Mouse (Mus musculus) embryonic facial prominence, embryonic 15.5 days (tissue): ENCODE results near the gene Mcoln3. TPM values are rescaled to one million over a fixed set of nuclear protein-coding genes. Genes with fewer than 3 reads are reported as not detected.

Experiments used
- ATAC-seq: fragments of 200-750 bp; cut with Nextera tagmentation; 2 replicates; pipeline ENCODE4 v1.8.0; 2017; ENCODE audit warnings: low read depth, moderate TSS enrichment; ENCODE audit not compliant: insufficient number of reproducible peaks, low FRiP score, low TSS enrichment
- H3K27ac ChIP-seq: fragments of 300-500 bp; sonication (generic); replicated peaks from 2 replicates; pipeline ENCODE4 v1.5.1; 2015; ENCODE audit warnings: mild to moderate bottlenecking, inconsistent platforms
- H3K27me3 ChIP-seq: fragments of 300-500 bp; sonication (generic); 2 replicates; pipeline ENCODE4 v1.6.1; 2015; ENCODE audit warnings: inconsistent platforms
- H3K36me3 ChIP-seq: fragments of 300-500 bp; sonication (generic); 2 replicates; pipeline ENCODE4 v1.6.1; 2015; ENCODE audit warnings: mild to moderate bottlenecking, inconsistent platforms
- H3K4me1 ChIP-seq: fragments of 300-500 bp; sonication (generic); 2 replicates; pipeline ENCODE4 v1.6.1; 2015; ENCODE audit warnings: inconsistent platforms
- H3K4me2 ChIP-seq: fragments of 300-500 bp; sonication (generic); replicated peaks from 2 replicates; pipeline ENCODE4 v1.6.1; 2015; ENCODE audit warnings: mild to moderate bottlenecking, inconsistent platforms
- H3K4me3 ChIP-seq: fragments of 300-500 bp; sonication (generic); replicated peaks from 2 replicates; pipeline ENCODE4 v1.5.1; 2015; ENCODE audit warnings: mild to moderate bottlenecking, inconsistent platforms
- H3K9ac ChIP-seq: fragments of 300-500 bp; sonication (generic); 2 replicates; pipeline ENCODE4 v1.6.1; 2015; ENCODE audit warnings: inconsistent platforms
- H3K9me3 ChIP-seq: fragments of 300-500 bp; sonication (generic); replicated peaks from 2 replicates; pipeline ENCODE4 v1.6.1; 2016; ENCODE audit warnings: inconsistent platforms
- WGBS: fragments of 180-500 bp; shearing (Covaris S2); methylation state at CpG from one replicate; pipeline ENCODE4 v1.1.7; 2015; 5-methylcytosine and 5-hydroxymethylcytosine counted together
- polyA plus RNA-seq: library from polyadenylated mRNA; unstranded; fragments of >200 nt; fragmentation: Nextera tagmentation; extraction: Ambion mirVana; gene quantifications from 2 replicates; pipeline ENCODE4 v1.2.1, GENCODE M21; 2015

Mcoln3 gene
- polyA plus RNA-seq, 1 experiment from 2014 or later = 7.8 TPM

- H3K36me3 ChIP-seq = no peaks in the 10 kb centered on the region
- WGBS = 79% methylated on average over 2 of the region's 2 CpGs
- ATAC-seq = no peak
- no peak overlapping the region for H3K4me3 ChIP-seq
- H3K9me3 ChIP-seq = no peaks in the 10 kb centered on the region
- no peaks in the 10 kb centered on the region for H3K27me3 ChIP-seq
- no peak overlapping the region for H3K9ac ChIP-seq
- no peak overlapping the region for H3K27ac ChIP-seq
- no peaks in the 10 kb centered on the region for H3K4me1 ChIP-seq
- H3K4me2 ChIP-seq = no peak overlapping the region
Measured at GRCm38 (mm10) chr3:146135417-146135816, 18.2 kb downstream of the Mcoln3 start.

- Histone ChIP-seq H3K4me1 (no peaks in the 10 kb centered on the region), H3K27me3 (no peaks in the 10 kb centered on the region), H3K36me3 (no peaks in the 10 kb centered on the region), H3K4me3 (no peak overlapping the region), H3K9ac (no peak overlapping the region), H3K27ac (no peak overlapping the region), H3K4me2 (no peak overlapping the region), H3K9me3 (no peaks in the 10 kb centered on the region)
- no peak for ATAC-seq
- 43% methylated on average over 10 of the region's 10 CpGs for WGBS
Measured at GRCm38 (mm10) chr3:146136422-146136821, 19.2 kb downstream of the Mcoln3 start.

- no peak overlapping the region for H3K4me2 ChIP-seq
- no peaks in the 10 kb centered on the region for H3K27me3 ChIP-seq
- H3K36me3 ChIP-seq = no peaks in the 10 kb centered on the region
- no peak overlapping the region for H3K9ac ChIP-seq
- no peak for ATAC-seq
- no peaks in the 10 kb centered on the region for H3K4me1 ChIP-seq
- no peak overlapping the region for H3K4me3 ChIP-seq
- no peak overlapping the region for H3K27ac ChIP-seq
- 90% methylated on average over 7 of the region's 7 CpGs for WGBS
- no peaks in the 10 kb centered on the region for H3K9me3 ChIP-seq
Measured at GRCm38 (mm10) chr3:146140276-146140675, 23.0 kb downstream of the Mcoln3 start.

- ATAC-seq = no peak
- 79% methylated on average over 7 of the region's 7 CpGs for WGBS
- Histone ChIP-seq H3K9me3 (no peaks in the 10 kb centered on the region), H3K36me3 (no peaks in the 10 kb centered on the region), H3K27me3 (no peaks in the 10 kb centered on the region), H3K27ac (no peak overlapping the region), H3K4me3 (no peak overlapping the region), H3K4me2 (no peak overlapping the region), H3K9ac (no peak overlapping the region), H3K4me1 (no peaks in the 10 kb centered on the region)
Measured at GRCm38 (mm10) chr3:146142523-146142922, 25.3 kb downstream of the Mcoln3 start.

- H3K4me1 ChIP-seq = peaks cover 9% of the 10 kb centered on the region; the same call in 1 of the 2 replicates
- no peaks in the 10 kb centered on the region for H3K36me3 ChIP-seq
- no peak overlapping the region for H3K9ac ChIP-seq
- H3K27ac ChIP-seq = no peak overlapping the region
- ATAC-seq = no peak
- H3K4me2 ChIP-seq = no peak overlapping the region
- peaks cover 14% of the 10 kb centered on the region for H3K27me3 ChIP-seq
- no peaks in the 10 kb centered on the region for H3K9me3 ChIP-seq
- WGBS = 57% methylated on average over 5 of the region's 5 CpGs
- H3K4me3 ChIP-seq = no peak overlapping the region
Measured at GRCm38 (mm10) chr3:146145501-146145900, 28.3 kb downstream of the Mcoln3 start.

GRCm38 (mm10) chr3:146146131-146146530 is 28.9 kb downstream of the Mcoln3 start:
- ATAC-seq = no peak
- WGBS = 50% methylated on average over 5 of the region's 5 CpGs

GRCm38 (mm10) chr3:146149156-146150057 is 32.2 kb downstream of the Mcoln3 start, which contains the start of gene Mcoln2:
TSS of gene Mcoln2 (plus strand) at chr3:146149833.
- no peak within 1 kb of the TSS for H3K27ac ChIP-seq
- H3K4me3 ChIP-seq = peak within 1 kb of the TSS; percentile 44
- peaks cover 24% of the 10 kb centered on the region for H3K27me3 ChIP-seq
- no peaks in the 10 kb centered on the region for H3K36me3 ChIP-seq
- no peak for ATAC-seq
- peaks cover 21% of the 10 kb centered on the region for H3K4me1 ChIP-seq
- 14% methylated on average over 33 of the region's 34 CpGs for WGBS
- peak within 1 kb of the TSS; percentile 93 for H3K4me2 ChIP-seq
- H3K9ac ChIP-seq = no peak within 1 kb of the TSS
- H3K9me3 ChIP-seq = no peaks in the 10 kb centered on the region

More at GRCm38 (mm10) chr3:146146131-146146530, 28.9 kb downstream of the Mcoln3 start:
- Histone ChIP-seq H3K36me3 (no peaks in the 10 kb centered on the region), H3K9me3 (no peaks in the 10 kb centered on the region), H3K4me3 (no peak overlapping the region), H3K27ac (no peak overlapping the region), H3K4me2 (no peak overlapping the region), H3K27me3 (peaks cover 14% of the 10 kb centered on the region), H3K4me1 (peaks cover 12% of the 10 kb centered on the region; the same call in 1 of the 2 replicates), H3K9ac (no peak overlapping the region)

- H3K36me3 ChIP-seq = no peaks in the 10 kb centered on the region
- H3K9me3 ChIP-seq = no peaks in the 10 kb centered on the region
- peak overlapping the region; percentile 93 for H3K4me2 ChIP-seq
- WGBS = under 1% methylated on average over 26 of the region's 26 CpGs
- H3K4me3 ChIP-seq = peak overlapping the region; percentile 44
- ATAC-seq = no peak
- H3K27me3 ChIP-seq = peaks cover 24% of the 10 kb centered on the region
- H3K4me1 ChIP-seq = peaks cover 24% of the 10 kb centered on the region
- H3K27ac ChIP-seq = no peak overlapping the region
- no peak overlapping the region for H3K9ac ChIP-seq
Measured at GRCm38 (mm10) chr3:146150058-146150400, 32.8 kb downstream of the Mcoln3 start.

- peaks cover 24% of the 10 kb centered on the region for H3K4me1 ChIP-seq
- peak overlapping the region; percentile 44 for H3K4me3 ChIP-seq
- 28% methylated on average over 11 of the region's 11 CpGs for WGBS
- no peak overlapping the region for H3K9ac ChIP-seq
- H3K4me2 ChIP-seq = peak overlapping the region; percentile 93
- ATAC-seq = no peak
- H3K36me3 ChIP-seq = no peaks in the 10 kb centered on the region
- peaks cover 24% of the 10 kb centered on the region for H3K27me3 ChIP-seq
- no peak overlapping the region for H3K27ac ChIP-seq
- H3K9me3 ChIP-seq = no peaks in the 10 kb centered on the region
Measured at GRCm38 (mm10) chr3:146150560-146150959, 33.3 kb downstream of the Mcoln3 start.

- H3K36me3 ChIP-seq = no peaks in the 10 kb centered on the region
- no peak overlapping the region for H3K27ac ChIP-seq
- H3K9me3 ChIP-seq = no peaks in the 10 kb centered on the region
- peaks cover 31% of the 10 kb centered on the region for H3K27me3 ChIP-seq
- peaks cover 24% of the 10 kb centered on the region for H3K4me1 ChIP-seq
- WGBS = 84% methylated on average over 10 of the region's 10 CpGs
- no peak overlapping the region for H3K4me3 ChIP-seq
- H3K4me2 ChIP-seq = no peak overlapping the region
- no peak for ATAC-seq
- H3K9ac ChIP-seq = no peak overlapping the region
Measured at GRCm38 (mm10) chr3:146151328-146151727, 34.1 kb downstream of the Mcoln3 start.

GRCm38 (mm10) chr3:146151755-146152154 is 34.5 kb downstream of the Mcoln3 start:
- H3K4me1 ChIP-seq = peaks cover 24% of the 10 kb centered on the region
- ATAC-seq = no peak
- H3K4me2 ChIP-seq = no peak overlapping the region
- no peak overlapping the region for H3K4me3 ChIP-seq
- no peaks in the 10 kb centered on the region for H3K9me3 ChIP-seq
- no peak overlapping the region for H3K27ac ChIP-seq
- no peaks in the 10 kb centered on the region for H3K36me3 ChIP-seq
- H3K27me3 ChIP-seq = peaks cover 34% of the 10 kb centered on the region
- no peak overlapping the region for H3K9ac ChIP-seq
- 92% methylated on average over 8 of the region's 8 CpGs for WGBS
